Mouse (Mus musculus) right cerebral cortex, postnatal 36 days (tissue): ENCODE results near the gene Gm49395.

Experiments
- DNase-seq, 2 experiments: peaks; one replicate each; pipeline ENCODE4 v3.0.0; 2022; ENCODE audit warnings: low spot score in 2 of 2, mixed read lengths in 1 of 2

The Gm49395 gene

DNA sequence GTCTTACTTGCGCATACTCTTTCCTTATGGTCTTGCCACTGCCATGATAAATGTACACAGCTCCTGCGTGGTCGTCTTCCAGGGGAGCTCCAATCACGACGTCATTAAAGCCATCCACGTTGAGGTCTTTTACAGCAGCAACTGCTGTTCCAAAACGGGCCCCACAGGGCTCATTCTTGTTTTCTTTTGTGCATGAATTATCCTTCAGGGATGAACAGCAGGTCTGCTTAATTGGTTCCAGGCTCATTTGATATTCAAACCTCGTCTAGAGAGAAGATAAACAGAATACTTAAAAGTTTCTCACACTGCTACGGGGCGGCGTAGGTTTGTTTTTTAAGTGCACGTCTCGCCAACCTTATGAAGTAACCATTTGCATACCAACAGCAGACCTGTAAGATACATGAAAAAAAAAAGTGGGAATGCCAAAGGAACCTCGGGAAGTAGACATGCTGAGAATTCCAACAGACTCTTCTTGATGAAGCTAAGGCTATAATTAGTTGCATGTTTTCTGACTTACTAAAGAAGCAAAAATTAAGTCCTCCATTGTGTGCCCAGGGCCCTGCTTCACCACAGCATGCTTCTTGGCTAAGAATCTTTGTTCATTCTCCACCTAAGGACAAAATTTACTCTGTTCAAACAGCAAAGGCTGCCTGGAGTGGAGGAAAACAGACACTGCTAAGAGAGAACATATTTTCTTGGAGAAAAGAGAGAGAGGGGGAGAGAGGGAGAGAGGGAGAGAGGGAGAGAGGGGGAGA, 109.3 kb downstream of the Gm49395 start:
- DNase-seq = no peak

GRCm38 (mm10) chr13:114987668-114988067, 114.1 kb downstream of the Gm49395 start:
- no peak for DNase-seq

DNA sequence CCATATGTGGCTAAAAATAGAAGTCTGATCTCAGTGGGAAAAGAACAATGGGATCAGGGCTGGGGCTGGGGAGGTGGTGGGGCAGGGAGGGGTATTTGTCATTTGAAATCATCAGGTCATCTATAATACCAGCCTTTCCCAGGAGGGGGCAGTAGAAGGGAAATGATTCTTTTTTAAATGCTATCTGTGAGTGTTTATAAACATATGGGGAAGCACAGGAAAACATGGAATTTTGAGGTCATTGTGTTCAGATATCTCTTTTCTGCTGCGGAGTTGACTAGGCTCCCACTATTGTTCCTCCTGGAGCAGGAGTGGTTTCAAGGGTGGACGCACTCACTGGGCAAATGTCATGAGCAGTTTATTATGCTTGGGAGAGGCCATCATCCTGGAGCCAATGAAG, 114.6 kb downstream of the Gm49395 start:
- no peak for DNase-seq
